Mouse (Mus musculus) embryonic facial prominence, embryonic 14.5 days (tissue): ENCODE measurements around the gene Olfr1406. TPM values are rescaled to one million over a fixed set of nuclear protein-coding genes. Genes with fewer than 3 reads are reported as not detected.
"Not testable (repeated sequence)": the region's sequence is repeated elsewhere in the genome, so short reads cannot be mapped to it uniquely, and the experiment has no call there.

ENCODE experiments used
- ATAC-seq: fragments of 200-750 bp; cut with Nextera tagmentation; 2 replicates; pipeline ENCODE4 v1.8.0; 2017; ENCODE audit warnings: low read depth, moderate number of reproducible peaks, moderate TSS enrichment
- DNase-seq: peaks from one replicate; pipeline ENCODE4 v3.0.0-alpha.2; 2015; ENCODE audit warnings: low spot score
- H3K27ac ChIP-seq: fragments of 300-500 bp; sonication (generic); replicated peaks from 2 replicates; pipeline ENCODE4 v1.5.1; 2014; ENCODE audit warnings: low read depth, mild to moderate bottlenecking, low read length, moderate library complexity
- H3K27me3 ChIP-seq: fragments of 300-500 bp; sonication (generic); replicated peaks from 2 replicates; pipeline ENCODE4 v1.6.1; 2014; ENCODE audit warnings: low read length; ENCODE audit not compliant: control insufficient read depth, insufficient read depth
- H3K36me3 ChIP-seq: fragments of 300-500 bp; sonication (generic); 2 replicates; pipeline ENCODE4 v1.6.1; 2014; ENCODE audit warnings: low read length, mixed read lengths; ENCODE audit not compliant: control insufficient read depth, insufficient read depth
- H3K4me1 ChIP-seq: fragments of 300-500 bp; sonication (generic); 2 replicates; pipeline ENCODE4 v1.6.1; 2014; ENCODE audit warnings: antibody characterized with exemption, low read length; ENCODE audit not compliant: control insufficient read depth, insufficient read depth
- H3K4me2 ChIP-seq: fragments of 300-500 bp; sonication (generic); 2 replicates; pipeline ENCODE4 v1.6.1; 2014; ENCODE audit warnings: low read depth, mild to moderate bottlenecking, low read length, moderate library complexity, mixed read lengths
- H3K4me3 ChIP-seq: fragments of 300-500 bp; sonication (generic); 2 replicates; pipeline ENCODE4 v1.5.1; 2014; ENCODE audit warnings: low read depth, mild to moderate bottlenecking, low read length
- H3K9ac ChIP-seq: fragments of 300-500 bp; sonication (generic); 2 replicates; pipeline ENCODE4 v1.6.1; 2014; ENCODE audit warnings: low read depth, mild to moderate bottlenecking, low read length, moderate library complexity, mixed read lengths
- H3K9me3 ChIP-seq: fragments of 300-500 bp; sonication (generic); 2 replicates; pipeline ENCODE4 v1.6.1; 2016; ENCODE audit warnings: low read length; ENCODE audit not compliant: control insufficient read depth
- WGBS: fragments of 180-500 bp; shearing (Covaris S2); extraction: QIAGEN DNeasy Blood & Tissue Kit; methylation state at CpG from one replicate; pipeline ENCODE4 v1.1.7; 2014; 5-methylcytosine and 5-hydroxymethylcytosine counted together
- polyA plus RNA-seq: library from polyadenylated mRNA; unstranded; fragments of >200 nt; fragmentation: Nextera tagmentation; extraction: Ambion mirVana; gene quantifications from 2 replicates; pipeline ENCODE4 v1.2.1, GENCODE M21; 2014

Olfr1406 gene
- 0.29 TPM in 1 of 2 replicates, not detected in the other for polyA plus RNA-seq

DNA sequence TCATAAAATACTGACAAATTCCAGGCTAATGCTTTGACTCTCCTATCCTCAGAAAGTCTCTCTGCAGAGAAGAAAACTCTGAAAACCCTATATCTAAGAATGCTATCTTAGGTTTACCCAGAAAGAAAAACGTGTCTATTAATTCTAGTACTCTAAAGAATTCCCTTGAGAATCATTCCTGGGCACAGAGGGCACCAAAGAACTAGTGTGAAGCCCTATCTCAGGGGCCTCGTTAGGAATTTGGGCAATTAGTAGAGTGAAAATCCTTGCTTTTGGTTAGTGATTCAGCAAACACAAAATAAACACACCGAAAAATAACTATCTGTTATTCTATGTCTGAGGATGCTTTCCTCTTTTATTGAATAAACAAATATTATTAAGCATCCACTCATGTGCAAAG, at the start of gene Olfr1406:
Gene Olfr1406 (minus strand): TSS at position 101 of the 400 bp plus-strand sequence.
- Histone ChIP-seq H3K4me3 (no peak within 1 kb of the TSS), H3K4me2 (no peak within 1 kb of the TSS), H3K9ac (no peak within 1 kb of the TSS), H3K36me3 (no peaks in the 10 kb centered on the region), H3K4me1 (no peaks in the 10 kb centered on the region), H3K27ac (no peak within 1 kb of the TSS), H3K27me3 (no peaks in the 10 kb centered on the region), H3K9me3 (no peaks in the 10 kb centered on the region)
- ATAC-seq (no peak), DNase-seq (peak; percentile 2)
- 53% methylated on average over 3 of the region's 3 CpGs for WGBS

GRCm38 (mm10) chr1:173237004-173237403, 46.6 kb upstream of the Olfr1406 start:
- not testable (repeated sequence) for ATAC-seq, H3K9ac ChIP-seq, H3K4me1 ChIP-seq, H3K27ac ChIP-seq, H3K27me3 ChIP-seq, H3K36me3 ChIP-seq, H3K4me3 ChIP-seq, DNase-seq, H3K9me3 ChIP-seq, H3K4me2 ChIP-seq
- WGBS: 91% methylated on average over 1 of the region's 1 CpGs

GRCm38 (mm10) chr1:173227081-173227480, 36.6 kb upstream of the Olfr1406 start, which contains the start of gene Fcer1a:
Gene Fcer1a, minus strand, starts transcription at chr1:173227214.
- Histone ChIP-seq H3K9me3 (no peaks in the 10 kb centered on the region), H3K36me3 (no peaks in the 10 kb centered on the region), H3K27ac (no peak within 1 kb of the TSS), H3K4me3 (no peak within 1 kb of the TSS), H3K9ac (no peak within 1 kb of the TSS), H3K4me1 (no peaks in the 10 kb centered on the region), H3K4me2 (no peak within 1 kb of the TSS), H3K27me3 (no peaks in the 10 kb centered on the region)
- ATAC-seq (no peak), DNase-seq (no peak)
- WGBS: 78% methylated on average over 2 of the region's 2 CpGs

DNA sequence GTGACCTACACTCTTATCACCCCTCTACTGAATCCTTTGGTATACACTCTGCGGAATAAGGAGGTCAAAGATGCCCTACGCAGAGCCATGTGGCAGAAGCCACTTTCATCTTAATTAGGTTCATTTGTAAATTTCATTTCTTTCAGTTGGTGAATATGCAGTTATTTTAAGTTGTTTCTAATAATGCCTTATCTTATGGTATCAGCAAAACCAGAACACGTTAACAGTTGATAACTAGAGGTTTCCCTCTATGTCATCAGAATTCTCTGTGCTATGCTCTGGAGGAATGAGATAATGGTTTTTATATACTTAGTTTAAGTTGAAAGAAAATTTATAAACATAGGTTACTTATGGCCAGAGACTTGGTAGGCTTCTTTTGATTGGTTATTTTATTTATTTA, 26.0 kb upstream of the Olfr1406 start:
- no peak for DNase-seq
- H3K9me3 ChIP-seq: no peaks in the 10 kb centered on the region
- H3K36me3 ChIP-seq: no peaks in the 10 kb centered on the region
- ATAC-seq: no peak
- no peaks in the 10 kb centered on the region for H3K4me1 ChIP-seq
- H3K9ac ChIP-seq: no peak overlapping the region
- H3K4me3 ChIP-seq: no peak overlapping the region
- WGBS: 90% methylated on average over 3 of the region's 3 CpGs
- no peak overlapping the region for H3K27ac ChIP-seq
- H3K4me2 ChIP-seq: no peak overlapping the region
- H3K27me3 ChIP-seq: no peaks in the 10 kb centered on the region

- DNase-seq: peak; percentile 3
- Histone ChIP-seq H3K27ac (no peak within 1 kb of the TSS), H3K9me3 (no peaks in the 10 kb centered on the region), H3K36me3 (no peaks in the 10 kb centered on the region), H3K9ac (no peak within 1 kb of the TSS), H3K4me1 (no peaks in the 10 kb centered on the region), H3K27me3 (no peaks in the 10 kb centered on the region), H3K4me3 (no peak within 1 kb of the TSS), H3K4me2 (no peak within 1 kb of the TSS)
- ATAC-seq: no peak; the same call in 1 of the 2 replicates
- WGBS: 79% methylated on average over 5 of the region's 5 CpGs
These were observed 21.7 kb upstream of the Olfr1406 start, which contains the start of gene Olfr1404 for GRCm38 (mm10) chr1:173212092-173212491. Gene Olfr1404, plus strand, starts transcription at chr1:173212392.

GRCm38 (mm10) chr1:173197508-173197907, 7.1 kb upstream of the Olfr1406 start, which contains the start of gene Olfr218:
Gene Olfr218, plus strand, starts transcription at chr1:173197808.
- no peak for ATAC-seq
- no peaks in the 10 kb centered on the region for H3K27me3 ChIP-seq

DNA sequence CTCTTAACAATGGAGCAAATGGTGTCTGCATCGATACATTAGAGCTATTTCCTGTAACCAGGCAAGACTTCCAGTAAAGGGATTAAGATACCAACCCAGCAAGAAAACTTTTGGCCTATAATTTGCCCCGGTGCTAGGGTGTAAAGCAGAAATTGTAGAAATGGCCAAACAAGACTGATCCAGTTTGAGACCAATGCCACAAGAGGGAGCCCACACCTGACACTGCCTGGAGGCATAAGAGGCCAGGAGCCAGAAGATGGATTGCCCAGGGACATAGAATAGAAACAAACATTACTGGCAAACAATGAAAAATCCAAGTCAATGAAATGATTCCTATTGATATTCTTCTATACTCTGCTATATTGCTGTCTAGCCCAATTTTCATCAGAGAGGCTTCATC, 5.9 kb upstream of the Olfr1406 start:
- Histone ChIP-seq H3K27ac (no peak overlapping the region), H3K9ac (no peak overlapping the region), H3K36me3 (no peaks in the 10 kb centered on the region), H3K9me3 (no peaks in the 10 kb centered on the region), H3K4me1 (no peaks in the 10 kb centered on the region), H3K27me3 (no peaks in the 10 kb centered on the region), H3K4me3 (no peak overlapping the region), H3K4me2 (no peak overlapping the region)
- 75% methylated on average over 2 of the region's 2 CpGs for WGBS
- DNase-seq: no peak
- no peak for ATAC-seq

More at GRCm38 (mm10) chr1:173197508-173197907, 7.1 kb upstream of the Olfr1406 start, which contains the start of gene Olfr218:
- no peaks in the 10 kb centered on the region for H3K9me3 ChIP-seq
- H3K4me3 ChIP-seq: no peak within 1 kb of the TSS
- no peak within 1 kb of the TSS for H3K9ac ChIP-seq
- H3K27ac ChIP-seq: no peak within 1 kb of the TSS
- WGBS: 66% methylated on average over 5 of the region's 5 CpGs
- DNase-seq: no peak
- H3K4me2 ChIP-seq: no peak within 1 kb of the TSS
- no peaks in the 10 kb centered on the region for H3K36me3 ChIP-seq
- no peaks in the 10 kb centered on the region for H3K4me1 ChIP-seq

- DNase-seq: no peak
- H3K36me3 ChIP-seq: no peaks in the 10 kb centered on the region
- H3K27me3 ChIP-seq: no peaks in the 10 kb centered on the region
- H3K4me2 ChIP-seq: no peak overlapping the region
- 66% methylated on average over 3 of the region's 3 CpGs for WGBS
- H3K4me1 ChIP-seq: no peaks in the 10 kb centered on the region
- H3K4me3 ChIP-seq: no peak overlapping the region
- no peak overlapping the region for H3K9ac ChIP-seq
- H3K27ac ChIP-seq: no peak overlapping the region
- no peaks in the 10 kb centered on the region for H3K9me3 ChIP-seq
- ATAC-seq: no peak
These were observed 1.6 kb upstream of the Olfr1406 start for GRCm38 (mm10) chr1:173192059-173192458.

GRCm38 (mm10) chr1:173174154-173174842, 16.1 kb downstream of the Olfr1406 start:
- ATAC-seq: no peak

More at GRCm38 (mm10) chr1:173174154-173174842, 16.1 kb downstream of the Olfr1406 start:
- no peak for DNase-seq
- no peak overlapping the region for H3K9ac ChIP-seq
- no peak overlapping the region for H3K4me2 ChIP-seq
- no peak overlapping the region for H3K27ac ChIP-seq
- H3K27me3 ChIP-seq: no peaks in the 10 kb centered on the region
- no peaks in the 10 kb centered on the region for H3K4me1 ChIP-seq
- H3K9me3 ChIP-seq: no peaks in the 10 kb centered on the region
- H3K4me3 ChIP-seq: no peak overlapping the region
- no peaks in the 10 kb centered on the region for H3K36me3 ChIP-seq
